Mouse (Mus musculus): ENCODE data around the gene Slc4a8. TPM values are rescaled to one million over a fixed set of nuclear protein-coding genes. Genes with fewer than 3 reads are reported as not detected.
"Not testable (repeated sequence)": the region's sequence is repeated elsewhere in the genome, so short reads cannot be mapped to it uniquely, and the experiment has no call there.

Gene Slc4a8
- total RNA-seq, 1 experiment: 25.6 TPM

DNA sequence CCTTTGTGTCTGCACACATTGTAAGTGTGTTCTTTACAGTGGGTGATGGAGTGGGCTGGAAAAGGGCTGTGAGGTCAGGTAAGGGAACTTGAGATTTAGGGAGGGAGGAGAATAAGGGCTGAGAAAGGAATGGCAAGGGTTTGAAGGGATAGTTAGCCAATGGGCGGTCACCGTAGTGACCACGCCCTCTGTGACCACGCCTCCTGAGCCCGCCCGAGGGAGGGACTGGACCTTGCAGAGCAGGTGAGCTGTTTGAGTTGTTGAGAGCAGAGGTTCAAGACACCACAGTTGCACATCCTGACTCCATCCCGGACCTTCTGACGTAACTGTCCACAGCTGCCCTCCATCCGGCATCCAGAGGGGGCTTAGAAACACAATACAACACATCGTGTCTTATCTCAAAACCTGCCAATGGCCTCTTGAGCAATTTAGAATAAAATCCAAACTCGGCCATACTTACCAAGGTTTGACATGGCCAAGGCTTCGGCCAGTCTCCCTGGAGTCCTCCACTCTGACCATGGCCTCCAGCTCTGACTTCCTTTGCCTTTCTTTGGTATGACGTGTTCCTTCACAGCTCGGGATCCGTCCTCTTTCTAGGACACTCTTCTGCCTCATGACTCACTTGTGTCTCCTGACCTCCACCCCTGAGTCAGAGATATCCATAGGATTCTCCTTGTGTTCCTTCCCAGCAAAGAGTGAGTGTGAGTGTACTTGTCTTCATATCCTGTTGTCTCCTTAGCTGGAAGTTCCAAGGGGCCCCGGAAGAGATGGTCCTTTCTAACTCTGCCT, 2.8 kb downstream of the Slc4a8 start:
- Histone ChIP-seq H3K9ac (ENCODE audit: insufficient read depth, low read depth, low read length, poor library complexity, severe bottlenecking) (no peak overlapping the region), H3K4me3 (ENCODE audit: insufficient read depth in 1 of 2, low read depth in 1 of 2, low read length in 2 of 2, poor library complexity in 1 of 2, severe bottlenecking in 1 of 2) (no peak overlapping the region), H3K9me3 (ENCODE audit: control insufficient read depth, insufficient read depth, low read depth, low read length) (no peaks in the 10 kb centered on the region), H3K4me1 (ENCODE audit: control insufficient read depth in 2 of 2, insufficient read depth in 2 of 2, low read length in 2 of 2, poor library complexity in 1 of 2) (peaks cover 4 to 5% of the 10 kb centered on the region in 2 experiments; a peak in 1 of 4 replicates), H3K36me3 (ENCODE audit: control insufficient read depth, insufficient read depth, low read length, poor library complexity, severe bottlenecking) (no peaks in the 10 kb centered on the region), H3K27ac (ENCODE audit: insufficient read depth, low read depth, low read length, poor library complexity, severe bottlenecking) (no peak overlapping the region)
- no peak for DNase-seq (ENCODE audit: low read depth, low spot score)
- TF ChIP-seq ZC3H11A (IDR thresholded peaks at IDR 0.05; ENCODE audit: borderline replicate concordance, low read depth, low read length): no peak
- TF ChIP-seq HCFC1 (IDR thresholded peaks at IDR 0.05; ENCODE audit: borderline replicate concordance, insufficient read depth, low read length): no peak
- no peak for TF ChIP-seq ZNF384 (IDR thresholded peaks at IDR 0.05; ENCODE audit: low read depth, low read length)
- no peak for TF ChIP-seq CHD2 (IDR thresholded peaks at IDR 0.05; ENCODE audit: low read depth, low read length)
- TF ChIP-seq MAFK (IDR thresholded peaks at IDR 0.05; ENCODE audit: insufficient read depth, low read depth, low read length): no peak
- in situ Hi-C loops (cut with MboI; ENCODE audit: low sequenced_read_pairs in 2 of 2, unreplicated experiment in 2 of 2): no loop called here

DNA sequence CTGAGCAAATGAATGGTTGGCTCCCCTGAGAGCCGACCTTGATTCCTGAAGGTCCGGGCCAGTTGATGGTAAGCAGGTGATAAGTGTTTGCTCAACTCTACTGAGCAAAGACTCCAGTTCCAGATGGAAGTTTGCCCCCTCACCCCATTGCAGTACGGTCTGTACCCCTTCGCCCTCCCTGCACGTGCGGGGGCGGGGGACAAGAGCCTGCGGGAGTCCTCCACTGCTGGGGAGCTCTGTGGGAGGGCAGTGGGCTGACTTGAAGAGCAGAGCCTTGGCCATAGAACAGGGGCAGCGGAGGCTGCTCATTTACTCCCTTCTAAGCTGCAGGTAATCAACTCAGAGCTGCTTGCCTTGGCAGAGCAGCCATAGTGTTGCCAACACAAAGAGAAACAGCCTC, 5.3 kb downstream of the Slc4a8 start:
- Histone ChIP-seq H3K9me3 (ENCODE audit: control insufficient read depth, insufficient read depth, low read depth, low read length) (no peaks in the 10 kb centered on the region), H3K36me3 (ENCODE audit: control insufficient read depth, insufficient read depth, low read length, poor library complexity, severe bottlenecking) (no peaks in the 10 kb centered on the region), H3K9ac (ENCODE audit: insufficient read depth, low read depth, low read length, poor library complexity, severe bottlenecking) (no peak overlapping the region), H3K4me3 (ENCODE audit: insufficient read depth in 1 of 2, low read depth in 1 of 2, low read length in 2 of 2, poor library complexity in 1 of 2, severe bottlenecking in 1 of 2) (no peak overlapping the region), H3K27ac (ENCODE audit: insufficient read depth, low read depth, low read length, poor library complexity, severe bottlenecking) (no peak overlapping the region), H3K4me1 (ENCODE audit: control insufficient read depth in 2 of 2, insufficient read depth in 2 of 2, low read length in 2 of 2, poor library complexity in 1 of 2) (peaks cover 4 to 5% of the 10 kb centered on the region in 2 experiments; a peak in 1 of 4 replicates)
- no peak for DNase-seq (ENCODE audit: low read depth, low spot score)
- TF ChIP-seq CHD2 (IDR thresholded peaks at IDR 0.05; ENCODE audit: low read depth, low read length) (no peak), MAFK (IDR thresholded peaks at IDR 0.05; ENCODE audit: insufficient read depth, low read depth, low read length) (no peak), ZNF384 (IDR thresholded peaks at IDR 0.05; ENCODE audit: low read depth, low read length) (no peak), HCFC1 (IDR thresholded peaks at IDR 0.05; ENCODE audit: borderline replicate concordance, insufficient read depth, low read length) (no peak), ZC3H11A (IDR thresholded peaks at IDR 0.05; ENCODE audit: borderline replicate concordance, low read depth, low read length) (no peak)
- in situ Hi-C loops (cut with MboI; ENCODE audit: low sequenced_read_pairs in 2 of 2, unreplicated experiment in 2 of 2): no loop called here

DNA sequence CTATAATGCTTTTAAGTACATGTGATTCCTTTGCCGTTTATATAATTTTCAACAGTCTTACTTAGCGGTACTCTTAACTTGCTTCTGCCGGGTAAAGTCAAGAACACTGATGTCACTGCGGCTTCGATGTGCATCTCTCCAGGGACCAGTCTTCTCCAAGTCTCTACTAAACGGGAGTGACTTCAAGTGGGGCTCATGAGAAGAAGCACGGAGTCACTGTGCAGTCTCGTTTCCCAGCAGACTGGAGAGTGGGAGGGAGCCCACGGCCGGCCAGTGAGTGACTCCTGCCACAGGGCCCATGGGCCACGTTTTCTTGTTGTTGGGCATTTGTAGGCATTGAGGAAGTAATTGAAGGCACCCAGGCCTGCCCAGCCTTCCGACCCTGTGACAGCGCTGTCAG, 6.3 kb downstream of the Slc4a8 start:
- in situ Hi-C loops (cut with MboI; ENCODE audit: low sequenced_read_pairs in 2 of 2, unreplicated experiment in 2 of 2): no loop called here
- Histone ChIP-seq H3K4me3 (ENCODE audit: insufficient read depth in 1 of 2, low read depth in 1 of 2, low read length in 2 of 2, poor library complexity in 1 of 2, severe bottlenecking in 1 of 2) (no peak overlapping the region), H3K36me3 (ENCODE audit: control insufficient read depth, insufficient read depth, low read length, poor library complexity, severe bottlenecking) (no peaks in the 10 kb centered on the region), H3K9ac (ENCODE audit: insufficient read depth, low read depth, low read length, poor library complexity, severe bottlenecking) (no peak overlapping the region), H3K9me3 (ENCODE audit: control insufficient read depth, insufficient read depth, low read depth, low read length) (no peaks in the 10 kb centered on the region), H3K4me1 (ENCODE audit: control insufficient read depth in 2 of 2, insufficient read depth in 2 of 2, low read length in 2 of 2, poor library complexity in 1 of 2) (peaks cover 0 to 5% of the 10 kb centered on the region in 2 experiments; a peak in 1 of 4 replicates), H3K27ac (ENCODE audit: insufficient read depth, low read depth, low read length, poor library complexity, severe bottlenecking) (no peak overlapping the region)
- TF ChIP-seq CHD2 (IDR thresholded peaks at IDR 0.05; ENCODE audit: low read depth, low read length): no peak
- no peak for TF ChIP-seq MAFK (IDR thresholded peaks at IDR 0.05; ENCODE audit: insufficient read depth, low read depth, low read length)
- no peak for TF ChIP-seq ZC3H11A (IDR thresholded peaks at IDR 0.05; ENCODE audit: borderline replicate concordance, low read depth, low read length)
- TF ChIP-seq ZNF384 (IDR thresholded peaks at IDR 0.05; ENCODE audit: low read depth, low read length): no peak
- TF ChIP-seq HCFC1 (IDR thresholded peaks at IDR 0.05; ENCODE audit: borderline replicate concordance, insufficient read depth, low read length): no peak
- DNase-seq (ENCODE audit: low read depth, low spot score): no peak

DNA sequence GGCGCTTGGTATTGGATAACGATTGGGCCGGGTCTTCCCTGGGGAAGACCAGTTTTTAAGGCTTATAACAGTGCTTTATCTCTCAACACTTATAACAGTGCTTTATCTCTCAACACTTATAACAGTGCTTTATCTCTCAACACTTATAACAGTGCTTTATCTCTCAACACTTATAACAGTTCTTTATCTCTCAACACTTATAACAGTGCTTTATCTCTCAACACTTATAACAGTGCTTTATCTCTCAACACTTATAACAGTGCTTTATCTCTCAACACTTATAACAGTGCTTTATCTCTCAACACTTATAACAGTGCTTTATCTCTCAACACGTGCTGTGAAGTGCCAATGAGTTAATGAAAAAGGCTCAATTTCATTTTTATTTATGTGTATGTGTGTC, 7.5 kb downstream of the Slc4a8 start:
- H3K27ac ChIP-seq (ENCODE audit: insufficient read depth, low read depth, low read length, poor library complexity, severe bottlenecking); H3K4me3 ChIP-seq (ENCODE audit: insufficient read depth in 1 of 2, low read depth in 1 of 2, low read length in 2 of 2, poor library complexity in 1 of 2, severe bottlenecking in 1 of 2); H3K9ac ChIP-seq (ENCODE audit: insufficient read depth, low read depth, low read length, poor library complexity, severe bottlenecking); DNase-seq (ENCODE audit: low read depth, low spot score); H3K36me3 ChIP-seq (ENCODE audit: control insufficient read depth, insufficient read depth, low read length, poor library complexity, severe bottlenecking); in situ Hi-C loops (cut with MboI; ENCODE audit: low sequenced_read_pairs in 2 of 2, unreplicated experiment in 2 of 2); H3K4me1 ChIP-seq (ENCODE audit: control insufficient read depth in 2 of 2, insufficient read depth in 2 of 2, low read length in 2 of 2, poor library complexity in 1 of 2); H3K9me3 ChIP-seq (ENCODE audit: control insufficient read depth, insufficient read depth, low read depth, low read length): not testable (repeated sequence)

DNA sequence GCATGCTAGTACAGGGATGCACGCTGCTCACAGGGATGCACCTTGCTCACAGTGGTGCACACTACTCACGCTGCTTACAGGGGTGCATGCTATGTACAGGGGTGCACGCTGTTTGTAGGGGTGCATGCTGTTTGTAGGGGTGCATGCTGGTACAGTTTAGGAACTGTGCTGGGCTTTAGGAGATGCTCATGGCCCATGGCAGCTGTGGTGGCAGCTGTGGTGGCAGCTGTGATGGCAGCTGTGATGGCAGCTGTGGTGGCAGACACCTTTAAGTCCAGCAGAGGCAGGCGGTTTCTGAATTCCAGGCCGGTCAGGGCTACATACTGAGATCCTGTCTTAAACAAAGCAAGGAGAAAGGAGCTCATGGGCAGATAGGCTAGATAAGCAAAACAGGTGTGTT, 8.8 kb downstream of the Slc4a8 start:
- H3K9ac ChIP-seq (ENCODE audit: insufficient read depth, low read depth, low read length, poor library complexity, severe bottlenecking): no peak overlapping the region
- H3K4me3 ChIP-seq (ENCODE audit: insufficient read depth in 1 of 2, low read depth in 1 of 2, low read length in 2 of 2, poor library complexity in 1 of 2, severe bottlenecking in 1 of 2): no peak overlapping the region
- in situ Hi-C loops (cut with MboI; ENCODE audit: low sequenced_read_pairs in 2 of 2, unreplicated experiment in 2 of 2): no loop called here

More for the DNA sequence above, 8.8 kb downstream of the Slc4a8 start:
- Histone ChIP-seq H3K36me3 (ENCODE audit: control insufficient read depth, insufficient read depth, low read length, poor library complexity, severe bottlenecking) (no peaks in the 10 kb centered on the region), H3K9me3 (ENCODE audit: control insufficient read depth, insufficient read depth, low read depth, low read length) (no peaks in the 10 kb centered on the region), H3K4me1 (ENCODE audit: control insufficient read depth in 2 of 2, insufficient read depth in 2 of 2, low read length in 2 of 2, poor library complexity in 1 of 2) (peaks cover 0 to 5% of the 10 kb centered on the region in 2 experiments; a peak in 2 of 4 replicates), H3K27ac (ENCODE audit: insufficient read depth, low read depth, low read length, poor library complexity, severe bottlenecking) (no peak overlapping the region)
- DNase-seq (ENCODE audit: low read depth, low spot score): no peak
- no peak for TF ChIP-seq ZC3H11A (IDR thresholded peaks at IDR 0.05; ENCODE audit: borderline replicate concordance, low read depth, low read length)
- no peak for TF ChIP-seq MAFK (IDR thresholded peaks at IDR 0.05; ENCODE audit: insufficient read depth, low read depth, low read length)
- no peak for TF ChIP-seq CHD2 (IDR thresholded peaks at IDR 0.05; ENCODE audit: low read depth, low read length)
- TF ChIP-seq ZNF384 (IDR thresholded peaks at IDR 0.05; ENCODE audit: low read depth, low read length): no peak
- TF ChIP-seq HCFC1 (IDR thresholded peaks at IDR 0.05; ENCODE audit: borderline replicate concordance, insufficient read depth, low read length): no peak

Measured in ES-E14 (cell line).